Mouse (Mus musculus) MEL (cell line): ENCODE results near the gene Nrarp. TPM values are rescaled to one million over a fixed set of nuclear protein-coding genes. Genes with fewer than 3 reads are reported as not detected.

Experiments
- DNase-seq: peaks from one replicate; pipeline ENCODE4 v3.0.0; 2011; ENCODE audit warnings: low read depth, low spot score
- H3K27ac ChIP-seq: 2 replicates; pipeline ENCODE4 v1.5.1; 2012; ENCODE audit warnings: low read depth, mild to moderate bottlenecking, control low read depth, low read length, moderate library complexity; ENCODE audit not compliant: control insufficient read depth
- H3K27me3 ChIP-seq, 2 experiments: fragments of 150-350 bp in 1 of 2; sonication (generic) in 1 of 2; 2 replicates each; pipeline ENCODE4 v1.6.1; 2012; ENCODE audit warnings: low read length in 2 of 2, mild to moderate bottlenecking in 2 of 2, improper control_type of control experiment in 1 of 2, moderate library complexity in 1 of 2; ENCODE audit not compliant: insufficient read depth in 2 of 2, control insufficient read depth in 1 of 2
- H3K36me3 ChIP-seq, 2 experiments: 2 replicates each; pipeline ENCODE4 v1.6.1; 2012 to 2014; ENCODE audit warnings: low read length in 2 of 2, improper control_type of control experiment in 1 of 2, inconsistent platforms in 1 of 2, mild to moderate bottlenecking in 1 of 2; ENCODE audit not compliant: insufficient read depth in 2 of 2, control insufficient read depth in 1 of 2
- H3K4me1 ChIP-seq, 2 experiments: fragments of 150-350 bp in 1 of 2; sonication (generic) in 1 of 2; 2 replicates each; pipeline ENCODE4 v1.6.1; 2012; ENCODE audit warnings: low read length in 2 of 2, improper control_type of control experiment in 1 of 2, mild to moderate bottlenecking in 1 of 2; ENCODE audit not compliant: insufficient read depth in 2 of 2, control insufficient read depth in 1 of 2
- H3K4me3 ChIP-seq, 2 experiments: fragments of 150-350 bp in 1 of 2; sonication (generic) in 1 of 2; 2 replicates each; pipeline ENCODE4 v1.5.1; 2012; ENCODE audit warnings: low read depth in 2 of 2, low read length in 2 of 2, mild to moderate bottlenecking in 2 of 2, moderate library complexity in 2 of 2, control low read depth in 1 of 2, improper control_type of control experiment in 1 of 2; ENCODE audit not compliant: control insufficient read depth in 1 of 2, insufficient read depth in 1 of 2
- H3K79me2 ChIP-seq: 2 replicates; pipeline ENCODE4 v1.6.1; 2012; ENCODE audit warnings: mild to moderate bottlenecking, low read length, moderate library complexity; ENCODE audit not compliant: control insufficient read depth, poor library complexity, insufficient read depth
- H3K9ac ChIP-seq: 2 replicates; pipeline ENCODE4 v1.6.1; 2012; ENCODE audit warnings: low read depth, mild to moderate bottlenecking, control low read depth, low read length, moderate library complexity; ENCODE audit not compliant: control insufficient read depth, poor library complexity, severe bottlenecking
- H3K9me3 ChIP-seq: fragments of 150-350 bp; sonication (generic); replicated peaks from 2 replicates; pipeline ENCODE4 v1.6.1; 2012; ENCODE audit warnings: mild to moderate bottlenecking, low read length, improper control_type of control experiment, moderate library complexity; ENCODE audit not compliant: insufficient read depth
- BHLHE40 ChIP-seq: IDR thresholded peaks from 2 replicates; pipeline ENCODE4 v1.6.1; 2012; ENCODE audit warnings: low read depth, mild to moderate bottlenecking, inconsistent platforms, low read length, improper control_type of control experiment, borderline replicate concordance
- CHD2 ChIP-seq: IDR thresholded peaks from 2 replicates; pipeline ENCODE4 v1.6.1; 2011; ENCODE audit warnings: low read length, improper control_type of control experiment
- E2F4 ChIP-seq: IDR thresholded peaks from 2 replicates; pipeline ENCODE4 v1.6.1; 2011; ENCODE audit warnings: low read depth, low read length, improper control_type of control experiment, borderline replicate concordance
- ELF1 ChIP-seq: IDR thresholded peaks from 2 replicates; pipeline ENCODE4 v1.6.1; 2014; ENCODE audit warnings: low read depth, mild to moderate bottlenecking, inconsistent platforms, low read length, improper control_type of control experiment, moderate library complexity
- EP300 ChIP-seq, 2 experiments: IDR thresholded peaks; 2 replicates each; pipeline ENCODE4 v1.6.1; 2011; ENCODE audit warnings: improper control_type of control experiment in 2 of 2, low read length in 2 of 2, low read depth in 1 of 2, mild to moderate bottlenecking in 1 of 2
- ETS1 ChIP-seq: IDR thresholded peaks from 2 replicates; pipeline ENCODE4 v1.6.1; 2012; ENCODE audit warnings: low read depth, mild to moderate bottlenecking, inconsistent platforms, low read length, improper control_type of control experiment, moderate library complexity
- GATA1 ChIP-seq: IDR thresholded peaks from 2 replicates; pipeline ENCODE4 v1.6.1; 2011; ENCODE audit warnings: low read depth, low read length, improper control_type of control experiment
- HCFC1 ChIP-seq: IDR thresholded peaks from 2 replicates; pipeline ENCODE4 v1.6.1; 2012; ENCODE audit warnings: low read depth, mild to moderate bottlenecking, inconsistent platforms, low read length, improper control_type of control experiment, moderate library complexity
- JUND ChIP-seq: IDR thresholded peaks from 2 replicates; pipeline ENCODE4 v1.6.1; 2011; ENCODE audit warnings: low read depth, mild to moderate bottlenecking, improper control_type of control experiment, low read length
- KAT2A ChIP-seq: conservative IDR thresholded peaks from 2 replicates; pipeline ENCODE4 v1.6.1; 2012; ENCODE audit warnings: low read depth, low read length, improper control_type of control experiment, inconsistent platforms
- MAFK ChIP-seq: IDR thresholded peaks from 2 replicates; pipeline ENCODE4 v1.6.1; 2011; ENCODE audit warnings: low read depth, mild to moderate bottlenecking, low read length, improper control_type of control experiment, borderline replicate concordance
- MAX ChIP-seq: IDR thresholded peaks from 2 replicates; pipeline ENCODE4 v1.6.1; 2011; ENCODE audit warnings: low read length, improper control_type of control experiment
- MAZ ChIP-seq: IDR thresholded peaks from 2 replicates; pipeline ENCODE4 v1.6.1; 2012; ENCODE audit warnings: low read depth, mild to moderate bottlenecking, inconsistent platforms, low read length, improper control_type of control experiment
- MEF2A ChIP-seq: IDR thresholded peaks from 2 replicates; pipeline ENCODE4 v1.6.1; 2014; ENCODE audit warnings: low read depth, mild to moderate bottlenecking, inconsistent platforms, low read length, improper control_type of control experiment; ENCODE audit not compliant: poor library complexity, insufficient replicate concordance, severe bottlenecking; ENCODE audit errors: extremely low read depth
- MYB ChIP-seq: IDR thresholded peaks from 2 replicates; pipeline ENCODE4 v1.6.1; 2011; ENCODE audit warnings: mild to moderate bottlenecking, low read depth, low read length, improper control_type of control experiment
- MYC ChIP-seq: IDR thresholded peaks from 2 replicates; pipeline ENCODE4 v1.6.1; 2011; ENCODE audit warnings: low read depth, mild to moderate bottlenecking, low read length, improper control_type of control experiment, moderate library complexity
- POLR2A ChIP-seq, 2 experiments: IDR thresholded peaks; 2 replicates each; pipeline ENCODE4 v1.6.1; 2011 to 2012; ENCODE audit warnings: low read length in 2 of 2, mild to moderate bottlenecking in 2 of 2, control low read depth in 1 of 2, improper control_type of control experiment in 1 of 2, low read depth in 1 of 2, moderate library complexity in 1 of 2; ENCODE audit not compliant: control insufficient read depth in 1 of 2, insufficient read depth in 1 of 2, poor library complexity in 1 of 2
- POLR2AphosphoS2 ChIP-seq: IDR thresholded peaks from 2 replicates; pipeline ENCODE4 v1.6.1; 2011; ENCODE audit warnings: low read length, improper control_type of control experiment
- RAD21 ChIP-seq: IDR thresholded peaks from 2 replicates; pipeline ENCODE4 v1.6.1; 2011; ENCODE audit warnings: mild to moderate bottlenecking, low read depth, low read length, improper control_type of control experiment
- RCOR1 ChIP-seq: IDR thresholded peaks from 2 replicates; pipeline ENCODE4 v1.6.1; 2012; ENCODE audit warnings: low read depth, mild to moderate bottlenecking, inconsistent platforms, low read length, improper control_type of control experiment
- SMC3 ChIP-seq: IDR thresholded peaks from 2 replicates; pipeline ENCODE4 v1.6.1; 2011; ENCODE audit warnings: low read depth, low read length, improper control_type of control experiment
- TCF12 ChIP-seq: IDR thresholded peaks from 2 replicates; pipeline ENCODE4 v1.6.1; 2014; ENCODE audit warnings: low read depth, mild to moderate bottlenecking, inconsistent platforms, low read length, improper control_type of control experiment, moderate library complexity
- UBTF ChIP-seq: IDR thresholded peaks from 2 replicates; pipeline ENCODE4 v1.6.1; 2012; ENCODE audit warnings: low read depth, mild to moderate bottlenecking, inconsistent platforms, low read length, improper control_type of control experiment, moderate library complexity, borderline replicate concordance; ENCODE audit not compliant: insufficient read depth
- USF1 ChIP-seq: IDR thresholded peaks from 2 replicates; pipeline ENCODE4 v1.6.1; 2014; ENCODE audit warnings: low read depth, mild to moderate bottlenecking, inconsistent platforms, low read length, improper control_type of control experiment, moderate library complexity
- polyA plus RNA-seq, 2 experiments: library from polyadenylated mRNA; stranded (reverse) in 1 of 2; unstranded in 1 of 2; fragments of >175 nt in 1 of 2; fragments of >200 nt in 1 of 2; gene quantifications; 2 replicates each; pipeline versions ENCODE4 v1.2.1 to v1.2.4; 2012; ENCODE audit warnings: low replicate concordance in 2 of 2, low read depth in 1 of 2; ENCODE audit not compliant: insufficient read length in 2 of 2, insufficient read depth in 1 of 2, missing spikeins in 1 of 2
- total RNA-seq: library from RNA; depleted of rRNA; stranded (reverse); fragments of 300-350 nt; gene quantifications from 2 replicates; pipeline ENCODE4 v1.2.3, GENCODE M21; 2012

The Nrarp gene
- total and polyA plus RNA-seq, 3 experiments = 6.5 to 12.3 TPM; not detected in 1

DNA sequence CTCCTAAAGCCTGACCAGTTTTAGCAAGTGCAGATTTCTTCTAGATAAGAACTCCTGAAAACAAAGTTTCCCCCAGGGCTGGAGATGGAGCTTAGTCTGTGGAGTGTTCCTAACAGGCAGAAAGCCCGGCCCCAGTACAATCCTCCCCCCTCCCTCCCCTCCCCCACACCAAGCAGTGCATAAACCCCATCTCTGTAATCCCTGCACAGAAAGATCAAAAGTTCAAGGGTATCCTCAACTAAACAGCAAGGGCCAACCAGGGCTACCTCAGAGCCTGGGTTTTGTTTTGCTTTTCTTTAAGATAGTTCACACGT lies 11.9 kb upstream of the Nrarp start:
- no peak overlapping the region for H3K27ac ChIP-seq
- no peaks in the 10 kb centered on the region for H3K27me3 ChIP-seq
- H3K4me3 ChIP-seq = peak overlapping the region; percentile 19 to 78; a peak in 1 of 4 replicates
- peaks cover 5 to 27% of the 10 kb centered on the region in 2 experiments for H3K4me1 ChIP-seq
- DNase-seq = no peak
- TF ChIP-seq ETS1 (no peak), POLR2A (IDR thresholded peaks at IDR 0.05; ENCODE audit: control insufficient read depth in 1 of 2, insufficient read depth in 1 of 2, low read depth in 1 of 2, low read length in 2 of 2, poor library complexity in 1 of 2) (no peak), HCFC1 (no peak), MAZ (no peak), UBTF (no peak), JUND (no peak), ELF1 (no peak), MYC (no peak)
- H3K9me3 ChIP-seq = no peaks in the 10 kb centered on the region
- peaks cover 0 to 10% of the 10 kb centered on the region in 2 experiments; a peak in 2 of 4 replicates for H3K36me3 ChIP-seq
- H3K9ac ChIP-seq = peak overlapping the region; percentile 29; the same call in 1 of the 2 replicates
- H3K79me2 ChIP-seq = no peaks in the 10 kb centered on the region; the same call in 1 of the 2 replicates

DNA sequence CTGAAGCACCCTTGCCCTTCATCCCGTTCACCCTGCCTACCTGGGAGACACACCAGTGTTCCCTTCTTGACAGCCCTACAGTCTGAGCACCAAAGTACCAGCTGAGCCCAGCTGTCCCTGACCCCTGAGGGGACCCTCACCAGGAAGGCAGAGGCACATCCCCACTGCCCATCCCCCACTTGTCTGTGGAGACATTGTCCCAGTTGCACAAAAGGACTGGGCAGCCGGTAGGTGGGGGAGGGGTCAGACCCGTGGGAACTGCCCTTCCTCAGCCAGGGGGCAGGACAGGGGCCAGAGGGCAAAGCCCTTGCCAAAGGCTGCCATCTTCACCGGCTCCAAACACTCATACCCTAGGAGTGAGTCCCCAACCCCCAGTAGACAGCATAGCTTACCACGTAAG lies 10.8 kb upstream of the Nrarp start:
- H3K9me3 ChIP-seq = no peaks in the 10 kb centered on the region
- no peaks in the 10 kb centered on the region; the same call in 1 of the 2 replicates for H3K79me2 ChIP-seq
- peaks cover 0 to 13% of the 10 kb centered on the region in 2 experiments; a peak in 2 of 4 replicates for H3K36me3 ChIP-seq
- no peaks in the 10 kb centered on the region for H3K27me3 ChIP-seq
- H3K4me1 ChIP-seq = peaks cover 6 to 27% of the 10 kb centered on the region in 2 experiments
- no peak for DNase-seq
- H3K27ac ChIP-seq = no peak overlapping the region
- no peak overlapping the region for H3K9ac ChIP-seq
- TF ChIP-seq CHD2 (0 out of 2 replicates have a peak, but pooled peaks have one; percentile 10), RAD21 (no peak)
- TF ChIP-seq, all 39 proteins: peak for 1
- no peak overlapping the region for H3K4me3 ChIP-seq

DNA sequence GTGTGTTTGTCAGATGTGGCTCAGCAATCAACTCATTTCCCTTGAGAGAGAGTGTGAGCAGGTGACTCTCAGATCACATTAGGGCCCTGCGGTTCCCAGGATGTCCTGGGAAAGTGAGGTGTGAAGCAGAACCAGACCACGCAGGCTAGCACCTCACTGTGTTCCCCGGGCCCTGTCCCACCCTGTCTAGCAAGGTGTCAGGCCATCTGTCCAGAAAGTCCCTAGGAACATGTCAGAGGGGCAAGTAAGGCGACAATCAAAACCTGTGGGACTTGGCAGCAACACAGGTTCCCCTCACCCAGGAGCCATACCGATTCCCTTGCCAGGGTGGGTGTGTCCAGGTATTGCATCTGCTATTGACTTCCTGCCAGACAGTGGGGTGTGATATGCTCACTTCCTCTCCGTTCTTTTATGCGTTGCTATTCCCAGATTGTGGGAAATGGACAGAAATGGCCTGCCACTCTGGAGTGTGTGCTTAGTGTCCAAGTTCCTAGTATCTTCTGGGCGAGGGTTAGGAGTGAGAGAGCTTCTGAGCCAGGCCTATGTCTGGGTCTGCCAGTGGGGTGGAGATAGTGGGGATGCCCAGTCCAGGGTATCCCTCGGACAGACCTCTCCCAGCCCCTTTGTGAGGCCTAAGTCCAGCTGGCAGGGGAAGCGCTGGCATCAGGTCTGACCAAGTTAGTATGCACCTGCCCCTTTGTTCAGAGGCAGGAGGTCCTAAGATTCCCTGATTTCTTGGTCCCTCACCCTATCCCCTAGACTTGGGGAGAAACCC lies 10.0 kb upstream of the Nrarp start:
- DNase-seq = peak; percentile 65
- no peaks in the 10 kb centered on the region for H3K9me3 ChIP-seq
- H3K27ac ChIP-seq = no peak overlapping the region
- no peak overlapping the region for H3K9ac ChIP-seq
- H3K79me2 ChIP-seq = no peaks in the 10 kb centered on the region; the same call in 1 of the 2 replicates
- no peak overlapping the region for H3K4me3 ChIP-seq
- H3K27me3 ChIP-seq = no peaks in the 10 kb centered on the region
- H3K36me3 ChIP-seq = peaks cover 0 to 21% of the 10 kb centered on the region in 2 experiments; a peak in 2 of 4 replicates
- H3K4me1 ChIP-seq = peaks cover 9 to 34% of the 10 kb centered on the region in 2 experiments
- no peak for TF ChIP-seq CHD2
- no peak for TF ChIP-seq BHLHE40
- TF ChIP-seq RCOR1 = peak; percentile 64
- no peak for TF ChIP-seq MAX
- peak; percentile 35; the same call in 1 of the 2 replicates for TF ChIP-seq ETS1
- TF ChIP-seq SMC3 = no peak
- no peak for TF ChIP-seq MEF2A
- no peak for TF ChIP-seq USF1
- no peak for TF ChIP-seq GATA1
- no peak for TF ChIP-seq UBTF
- no peak for TF ChIP-seq MAFK
- no peak for TF ChIP-seq POLR2AphosphoS2
- TF ChIP-seq JUND = no peak
- no peak for TF ChIP-seq MYB
- 0 out of 2 replicates have a peak, but pooled peaks have one; percentile 34 for TF ChIP-seq TCF12
- no peak for TF ChIP-seq KAT2A
- TF ChIP-seq EP300 (IDR thresholded peaks at IDR 0.05; ENCODE audit: low read depth in 1 of 2, low read length in 2 of 2) = peak; percentile 66
- TF ChIP-seq E2F4 = no peak
